Mouse (Mus musculus) brain, embryonic 14.5 days (tissue): ENCODE measurements at regions not wholly inside any gene's neighbourhood (a gene's known extent, or its start where the extent isn't known, plus 50 kb on each side); places are given as distances from the start of the nearest gene placed in this dataset.

Experiments
- CTCF ChIP-seq: fragments of 200-500 bp; IDR thresholded peaks from 2 replicates; pipeline ENCODE4 v1.5.1; 2012; ENCODE audit warnings: inconsistent platforms, mild to moderate bottlenecking, moderate library complexity, borderline replicate concordance; ENCODE audit not compliant: insufficient read depth, insufficient read length; ENCODE audit errors: extremely low read depth
- POLR2A ChIP-seq: fragments of 200-500 bp; IDR thresholded peaks from 2 replicates; pipeline ENCODE4 v1.6.1; 2012; ENCODE audit warnings: mild to moderate bottlenecking, inconsistent platforms, borderline replicate concordance; ENCODE audit not compliant: poor library complexity, insufficient read depth, insufficient read length, severe bottlenecking; ENCODE audit errors: extremely low read depth

DNA sequence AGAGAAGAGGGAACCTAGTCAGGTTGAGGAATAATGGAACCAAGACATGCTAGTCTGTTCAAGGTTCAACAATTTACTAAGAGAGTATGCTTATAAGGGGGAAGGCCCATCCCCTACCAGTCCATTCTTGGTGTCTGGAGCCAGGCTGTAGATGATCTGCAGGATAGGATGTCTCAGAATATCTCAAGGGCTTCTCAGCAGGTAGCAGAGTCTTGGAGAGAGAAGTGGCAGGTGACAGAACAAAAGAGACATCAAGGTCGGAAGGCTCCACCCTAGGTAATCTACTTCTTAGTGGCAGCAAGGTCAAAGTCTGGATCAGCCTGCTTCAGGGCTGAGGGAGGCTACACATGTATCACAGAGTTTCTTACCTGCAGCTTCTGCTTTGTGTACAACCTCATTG, 220.2 kb upstream of the 4921530L21Rik start:
- TF ChIP-seq POLR2A, result no peak
- no peak for TF ChIP-seq CTCF
